Mouse (Mus musculus): ENCODE data around the gene Olfr1176. TPM values are rescaled to one million over a fixed set of nuclear protein-coding genes. Genes with fewer than 3 reads are reported as not detected.

Gene Olfr1176
- not detected in 2 replicates for polyA plus RNA-seq (2015; fragmentation: Nextera tagmentation; extraction: Ambion mirVana)

DNA sequence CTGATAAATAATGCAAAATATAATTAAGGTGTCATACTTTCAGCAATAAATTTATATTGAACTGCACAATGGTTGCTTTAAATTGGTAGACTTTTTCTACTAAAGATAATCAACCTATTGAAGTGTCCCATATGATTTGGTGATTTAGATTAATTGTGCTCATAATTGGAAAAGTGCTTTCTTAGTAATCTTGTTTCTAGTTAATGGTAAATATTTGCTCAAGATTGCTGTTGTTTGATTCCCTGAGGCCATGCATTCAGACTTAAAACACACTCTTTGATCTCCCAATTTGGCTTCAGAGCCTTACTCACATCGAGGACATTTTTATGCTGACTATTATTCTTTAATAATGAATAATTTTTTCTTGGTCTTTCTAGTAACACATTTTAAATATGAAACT is at the start of gene Olfr1176:
TSS of gene Olfr1176 (plus strand) at position 301 of the 400 bp plus-strand sequence.
- no peaks in the 10 kb centered on the region for H3K9me3 ChIP-seq
- no peaks in the 10 kb centered on the region for H3K4me1 ChIP-seq (replicated peaks)
- no peak within 1 kb of the TSS for H3K4me3 ChIP-seq
- H3K9ac ChIP-seq: no peak within 1 kb of the TSS
- WGBS: 78% methylated on average over 1 of the region's 1 CpGs
- no peak within 1 kb of the TSS for H3K4me2 ChIP-seq
- ATAC-seq (ENCODE audit: low FRiP score): no peak
- no peak within 1 kb of the TSS for H3K27ac ChIP-seq
- H3K27me3 ChIP-seq: no peaks in the 10 kb centered on the region
- no peaks in the 10 kb centered on the region for H3K36me3 ChIP-seq

DNA sequence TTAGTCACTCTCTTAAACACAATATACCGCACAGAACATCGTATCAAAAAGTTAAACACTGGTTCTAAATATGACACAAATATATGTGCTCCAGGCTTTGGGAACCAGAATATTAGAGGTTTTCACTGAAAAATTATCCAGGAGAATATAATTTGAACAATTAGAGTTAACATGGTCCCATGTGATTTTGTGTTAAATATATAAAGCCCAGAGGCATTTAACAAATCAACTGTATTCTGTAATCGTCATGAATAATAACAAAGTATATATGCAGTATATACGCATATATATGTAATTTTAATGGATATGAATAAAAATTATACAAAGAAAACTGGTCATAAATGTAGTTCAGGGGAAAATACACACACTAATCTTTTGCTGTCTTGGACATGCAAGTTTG is 21.5 kb upstream of the Olfr1176 start, which contains the start of gene Olfr1174-ps:
TSS of gene Olfr1174-ps (minus strand) at position 101 of the 400 bp plus-strand sequence.
- Histone ChIP-seq H3K9ac (no peak within 1 kb of the TSS), H3K27me3 (no peaks in the 10 kb centered on the region), H3K27ac (no peak within 1 kb of the TSS), H3K4me2 (no peak within 1 kb of the TSS), H3K4me3 (no peak within 1 kb of the TSS), H3K4me1 (replicated peaks) (no peaks in the 10 kb centered on the region), H3K9me3 (no peaks in the 10 kb centered on the region), H3K36me3 (no peaks in the 10 kb centered on the region)
- ATAC-seq (ENCODE audit: low FRiP score): no peak
- 92% methylated on average over 4 of the region's 4 CpGs for WGBS

DNA sequence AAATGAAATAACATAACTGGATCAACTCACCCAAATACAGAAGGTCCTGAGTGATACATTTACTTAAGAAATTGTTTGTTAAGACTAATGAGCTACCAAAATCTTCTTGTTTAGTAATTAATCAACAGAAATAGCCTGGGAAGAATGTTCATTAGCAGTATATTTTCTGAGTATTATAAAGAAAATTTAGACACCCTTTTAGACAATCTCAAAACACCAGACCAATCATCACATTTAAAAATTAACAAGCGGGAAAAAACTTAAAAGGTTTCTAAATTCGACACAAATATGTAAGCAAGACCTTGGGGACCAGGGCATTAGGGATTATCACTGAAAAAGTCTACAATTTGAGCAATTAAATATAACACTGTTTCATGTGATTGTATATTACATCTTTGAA is 9.4 kb upstream of the Olfr1176 start, which contains the start of gene Olfr1175-ps:
TSS of gene Olfr1175-ps (minus strand) at position 101 of the 400 bp plus-strand sequence.
- Histone ChIP-seq H3K27me3 (no peaks in the 10 kb centered on the region), H3K4me2 (no peak within 1 kb of the TSS), H3K4me3 (no peak within 1 kb of the TSS), H3K36me3 (no peaks in the 10 kb centered on the region), H3K9me3 (no peaks in the 10 kb centered on the region), H3K4me1 (replicated peaks) (no peaks in the 10 kb centered on the region), H3K27ac (no peak within 1 kb of the TSS), H3K9ac (no peak within 1 kb of the TSS)
- WGBS: 92% methylated on average over 2 of the region's 2 CpGs
- ATAC-seq (ENCODE audit: low FRiP score): no peak

DNA sequence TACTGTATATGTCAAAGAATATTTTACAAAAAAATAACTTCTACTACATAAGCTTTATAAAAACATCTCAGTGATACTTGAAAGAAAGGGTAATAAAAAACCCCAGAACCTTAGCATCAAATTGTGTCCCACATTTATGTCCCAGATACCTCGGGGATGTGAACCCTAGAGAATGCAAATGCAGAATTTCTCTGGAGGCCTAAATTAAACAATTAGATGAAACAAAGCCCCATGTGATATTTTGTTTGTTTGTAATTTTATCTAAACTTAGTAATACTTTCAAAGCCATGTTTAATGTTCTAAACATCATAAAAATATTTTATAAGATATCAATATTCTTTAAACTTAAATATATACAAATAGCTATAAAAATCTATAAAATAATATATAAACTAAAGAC is 9.9 kb downstream of the Olfr1176 start, which contains the start of gene Olfr1177-ps:
TSS of gene Olfr1177-ps (minus strand) at position 101 of the 400 bp plus-strand sequence.
- Histone ChIP-seq H3K4me1 (replicated peaks) (no peaks in the 10 kb centered on the region), H3K4me3 (no peak within 1 kb of the TSS), H3K9me3 (no peaks in the 10 kb centered on the region), H3K27ac (no peak within 1 kb of the TSS), H3K36me3 (no peaks in the 10 kb centered on the region), H3K4me2 (no peak within 1 kb of the TSS), H3K9ac (no peak within 1 kb of the TSS), H3K27me3 (no peaks in the 10 kb centered on the region)
- 89% methylated on average over 1 of the region's 1 CpGs for WGBS
- ATAC-seq (ENCODE audit: low FRiP score): no peak

DNA sequence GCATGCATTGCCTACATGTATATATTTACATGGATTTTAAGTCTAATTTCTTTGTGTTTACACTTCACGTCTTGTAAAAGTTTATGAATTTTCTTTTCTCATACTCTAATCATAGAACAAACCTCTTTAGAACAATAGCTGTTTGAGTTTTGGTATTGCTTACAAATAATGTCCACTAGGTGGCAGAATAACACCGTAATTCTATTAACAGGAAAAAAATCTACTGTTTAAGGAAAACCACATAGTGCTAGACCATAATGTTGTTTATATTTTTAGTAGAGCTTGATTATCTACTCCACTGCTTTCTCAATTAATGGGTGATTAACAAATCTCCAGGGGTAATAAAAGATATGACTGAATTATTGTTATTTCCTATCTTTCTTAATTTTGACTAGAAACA is 19.8 kb downstream of the Olfr1176 start:
- Histone ChIP-seq H3K27ac (no peak overlapping the region), H3K4me2 (no peak overlapping the region), H3K36me3 (no peaks in the 10 kb centered on the region), H3K27me3 (no peaks in the 10 kb centered on the region), H3K9me3 (no peaks in the 10 kb centered on the region), H3K4me1 (replicated peaks) (no peaks in the 10 kb centered on the region), H3K9ac (no peak overlapping the region), H3K4me3 (no peak overlapping the region)
- WGBS: 5% methylated on average over 2 of the region's 2 CpGs
- ATAC-seq (ENCODE audit: low FRiP score): peak; percentile 66

DNA sequence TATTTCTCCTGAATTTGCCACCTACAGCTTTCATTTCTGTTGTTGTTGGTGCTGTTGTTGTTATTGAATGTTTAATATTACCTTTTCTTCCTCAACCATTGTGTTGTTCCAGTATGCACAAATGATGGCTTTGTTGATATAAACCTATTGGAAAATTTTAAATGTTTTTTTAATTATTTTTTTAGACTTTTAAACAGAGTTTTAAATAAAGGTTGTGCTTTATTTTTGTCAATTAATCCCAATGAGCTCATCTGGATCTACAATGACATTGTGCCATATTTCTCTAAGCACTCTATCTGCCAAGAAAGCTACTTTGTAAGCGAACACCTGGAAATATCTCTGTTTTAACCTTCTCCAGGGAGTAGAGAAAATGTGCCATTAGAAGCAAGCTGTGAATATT is 50.2 kb downstream of the Olfr1176 start, which contains the start of gene Olfr1178:
TSS of gene Olfr1178 (plus strand) at position 301 of the 400 bp plus-strand sequence.
- Histone ChIP-seq H3K4me1 (replicated peaks) (no peaks in the 10 kb centered on the region), H3K36me3 (no peaks in the 10 kb centered on the region), H3K4me3 (no peak within 1 kb of the TSS), H3K27ac (no peak within 1 kb of the TSS), H3K4me2 (no peak within 1 kb of the TSS), H3K9me3 (no peaks in the 10 kb centered on the region), H3K27me3 (no peaks in the 10 kb centered on the region), H3K9ac (no peak within 1 kb of the TSS)
- WGBS: 88% methylated on average over 1 of the region's 1 CpGs
- ATAC-seq (ENCODE audit: low FRiP score): no peak

Other genes with a start within 250 kb of the Olfr1176 start
- gene Olfr1164, start 242.8 kb upstream of the Olfr1176 start, polyA plus RNA-seq (2015; fragmentation: Nextera tagmentation; extraction: Ambion mirVana): not detected in 2 replicates
- gene Olfr1166, start 208.4 kb upstream of the Olfr1176 start, polyA plus RNA-seq (2015; fragmentation: Nextera tagmentation; extraction: Ambion mirVana): not detected in 2 replicates
- not detected in 2 replicates for gene Olfr1167, start 181.5 kb upstream of the Olfr1176 start, polyA plus RNA-seq (2015; fragmentation: Nextera tagmentation; extraction: Ambion mirVana)
- not detected in 2 replicates for gene Olfr1168, start 154.8 kb upstream of the Olfr1176 start, polyA plus RNA-seq (2015; fragmentation: Nextera tagmentation; extraction: Ambion mirVana)
- gene Olfr1170, start 108.4 kb upstream of the Olfr1176 start, polyA plus RNA-seq (2015; fragmentation: Nextera tagmentation; extraction: Ambion mirVana): not detected in 2 replicates
- gene Olfr1173, start 56.8 kb upstream of the Olfr1176 start, polyA plus RNA-seq (2015; fragmentation: Nextera tagmentation; extraction: Ambion mirVana): not detected in 2 replicates
- gene Olfr1174-ps, start 21.6 kb upstream of the Olfr1176 start, polyA plus RNA-seq (2015; fragmentation: Nextera tagmentation; extraction: Ambion mirVana): not detected in 2 replicates
- not detected in 2 replicates for gene Olfr1175-ps, start 9.5 kb upstream of the Olfr1176 start, polyA plus RNA-seq (2015; fragmentation: Nextera tagmentation; extraction: Ambion mirVana)
- gene Olfr1177-ps, start 9.8 kb downstream of the Olfr1176 start, polyA plus RNA-seq (2015; fragmentation: Nextera tagmentation; extraction: Ambion mirVana): not detected in 2 replicates
- gene Olfr1178, start 50.3 kb downstream of the Olfr1176 start, polyA plus RNA-seq (2015; fragmentation: Nextera tagmentation; extraction: Ambion mirVana): not detected in 2 replicates
- not detected in 2 replicates for gene Olfr1179, start 69.7 kb downstream of the Olfr1176 start, polyA plus RNA-seq (2015; fragmentation: Nextera tagmentation; extraction: Ambion mirVana)
- gene Olfr1180, start 82.4 kb downstream of the Olfr1176 start, polyA plus RNA-seq (2015; fragmentation: Nextera tagmentation; extraction: Ambion mirVana): not detected in 2 replicates
- not detected in 2 replicates for gene Olfr1181, start 89.5 kb downstream of the Olfr1176 start, polyA plus RNA-seq (2015; fragmentation: Nextera tagmentation; extraction: Ambion mirVana)
- not detected in 2 replicates for gene Gm13757, start 112.4 kb downstream of the Olfr1176 start, polyA plus RNA-seq (2015; fragmentation: Nextera tagmentation; extraction: Ambion mirVana)
- not detected in 2 replicates for gene Olfr1183, start 118.1 kb downstream of the Olfr1176 start, polyA plus RNA-seq (2015; fragmentation: Nextera tagmentation; extraction: Ambion mirVana)
- not detected in 2 replicates for gene Olfr1184, start 146.9 kb downstream of the Olfr1176 start, polyA plus RNA-seq (2015; fragmentation: Nextera tagmentation; extraction: Ambion mirVana)
- gene Olfr1185-ps1, start 156.6 kb downstream of the Olfr1176 start, polyA plus RNA-seq (2015; fragmentation: Nextera tagmentation; extraction: Ambion mirVana): not detected in 2 replicates
- not detected in 2 replicates for gene Olfr1186, start 181.8 kb downstream of the Olfr1176 start, polyA plus RNA-seq (2015; fragmentation: Nextera tagmentation; extraction: Ambion mirVana)
- gene Olfr1188, start 220.2 kb downstream of the Olfr1176 start, polyA plus RNA-seq (2015; fragmentation: Nextera tagmentation; extraction: Ambion mirVana): not detected in 2 replicates
- not detected in 2 replicates for gene Olfr1189, start 249.7 kb downstream of the Olfr1176 start, polyA plus RNA-seq (2015; fragmentation: Nextera tagmentation; extraction: Ambion mirVana)

All from hindbrain, embryonic 13.5 days (tissue).